Mouse (Mus musculus) MEL (cell line): ENCODE measurements around the gene Slc36a4. TPM values are rescaled to one million over a fixed set of nuclear protein-coding genes. Genes with fewer than 3 reads are reported as not detected.

Experiments
- DNase-seq: peaks from one replicate; pipeline ENCODE4 v3.0.0; 2011; ENCODE audit warnings: low read depth, low spot score
- H3K27ac ChIP-seq: 2 replicates; pipeline ENCODE4 v1.5.1; 2012; ENCODE audit warnings: low read depth, mild to moderate bottlenecking, control low read depth, low read length, moderate library complexity; ENCODE audit not compliant: control insufficient read depth
- H3K27me3 ChIP-seq, 2 experiments: fragments of 150-350 bp in 1 of 2; sonication (generic) in 1 of 2; 2 replicates each; pipeline ENCODE4 v1.6.1; 2012; ENCODE audit warnings: low read length in 2 of 2, mild to moderate bottlenecking in 2 of 2, improper control_type of control experiment in 1 of 2, moderate library complexity in 1 of 2; ENCODE audit not compliant: insufficient read depth in 2 of 2, control insufficient read depth in 1 of 2
- H3K36me3 ChIP-seq, 2 experiments: 2 replicates each; pipeline ENCODE4 v1.6.1; 2012 to 2014; ENCODE audit warnings: low read length in 2 of 2, improper control_type of control experiment in 1 of 2, inconsistent platforms in 1 of 2, mild to moderate bottlenecking in 1 of 2; ENCODE audit not compliant: insufficient read depth in 2 of 2, control insufficient read depth in 1 of 2
- H3K4me1 ChIP-seq, 2 experiments: fragments of 150-350 bp in 1 of 2; sonication (generic) in 1 of 2; 2 replicates each; pipeline ENCODE4 v1.6.1; 2012; ENCODE audit warnings: low read length in 2 of 2, improper control_type of control experiment in 1 of 2, mild to moderate bottlenecking in 1 of 2; ENCODE audit not compliant: insufficient read depth in 2 of 2, control insufficient read depth in 1 of 2
- H3K4me3 ChIP-seq, 2 experiments: fragments of 150-350 bp in 1 of 2; sonication (generic) in 1 of 2; 2 replicates each; pipeline ENCODE4 v1.5.1; 2012; ENCODE audit warnings: low read depth in 2 of 2, low read length in 2 of 2, mild to moderate bottlenecking in 2 of 2, moderate library complexity in 2 of 2, control low read depth in 1 of 2, improper control_type of control experiment in 1 of 2; ENCODE audit not compliant: control insufficient read depth in 1 of 2, insufficient read depth in 1 of 2
- H3K79me2 ChIP-seq: 2 replicates; pipeline ENCODE4 v1.6.1; 2012; ENCODE audit warnings: mild to moderate bottlenecking, low read length, moderate library complexity; ENCODE audit not compliant: control insufficient read depth, poor library complexity, insufficient read depth
- H3K9ac ChIP-seq: 2 replicates; pipeline ENCODE4 v1.6.1; 2012; ENCODE audit warnings: low read depth, mild to moderate bottlenecking, control low read depth, low read length, moderate library complexity; ENCODE audit not compliant: control insufficient read depth, poor library complexity, severe bottlenecking
- H3K9me3 ChIP-seq: fragments of 150-350 bp; sonication (generic); replicated peaks from 2 replicates; pipeline ENCODE4 v1.6.1; 2012; ENCODE audit warnings: mild to moderate bottlenecking, low read length, improper control_type of control experiment, moderate library complexity; ENCODE audit not compliant: insufficient read depth
- CHD2 ChIP-seq: IDR thresholded peaks from 2 replicates; pipeline ENCODE4 v1.6.1; 2011; ENCODE audit warnings: low read length, improper control_type of control experiment
- EP300 ChIP-seq, 2 experiments: IDR thresholded peaks; 2 replicates each; pipeline ENCODE4 v1.6.1; 2011; ENCODE audit warnings: improper control_type of control experiment in 2 of 2, low read length in 2 of 2, low read depth in 1 of 2, mild to moderate bottlenecking in 1 of 2
- ETS1 ChIP-seq: IDR thresholded peaks from 2 replicates; pipeline ENCODE4 v1.6.1; 2012; ENCODE audit warnings: low read depth, mild to moderate bottlenecking, inconsistent platforms, low read length, improper control_type of control experiment, moderate library complexity
- GABPA ChIP-seq: IDR thresholded peaks from 2 replicates; pipeline ENCODE4 v1.6.1; 2012; ENCODE audit warnings: low read depth, mild to moderate bottlenecking, inconsistent platforms, low read length, improper control_type of control experiment, moderate library complexity
- GATA1 ChIP-seq: IDR thresholded peaks from 2 replicates; pipeline ENCODE4 v1.6.1; 2011; ENCODE audit warnings: low read depth, low read length, improper control_type of control experiment
- HCFC1 ChIP-seq: IDR thresholded peaks from 2 replicates; pipeline ENCODE4 v1.6.1; 2012; ENCODE audit warnings: low read depth, mild to moderate bottlenecking, inconsistent platforms, low read length, improper control_type of control experiment, moderate library complexity
- JUND ChIP-seq: IDR thresholded peaks from 2 replicates; pipeline ENCODE4 v1.6.1; 2011; ENCODE audit warnings: low read depth, mild to moderate bottlenecking, improper control_type of control experiment, low read length
- KAT2A ChIP-seq: conservative IDR thresholded peaks from 2 replicates; pipeline ENCODE4 v1.6.1; 2012; ENCODE audit warnings: low read depth, low read length, improper control_type of control experiment, inconsistent platforms
- MAX ChIP-seq: IDR thresholded peaks from 2 replicates; pipeline ENCODE4 v1.6.1; 2011; ENCODE audit warnings: low read length, improper control_type of control experiment
- MEF2A ChIP-seq: IDR thresholded peaks from 2 replicates; pipeline ENCODE4 v1.6.1; 2014; ENCODE audit warnings: low read depth, mild to moderate bottlenecking, inconsistent platforms, low read length, improper control_type of control experiment; ENCODE audit not compliant: poor library complexity, insufficient replicate concordance, severe bottlenecking; ENCODE audit errors: extremely low read depth
- MXI1 ChIP-seq: IDR thresholded peaks from 2 replicates; pipeline ENCODE4 v1.6.1; 2011; ENCODE audit warnings: mild to moderate bottlenecking, low read depth, low read length, improper control_type of control experiment
- NRF1 ChIP-seq: IDR thresholded peaks from 2 replicates; pipeline ENCODE4 v1.6.1; 2014; ENCODE audit warnings: low read depth, mild to moderate bottlenecking, inconsistent platforms, low read length, improper control_type of control experiment, moderate library complexity; ENCODE audit not compliant: poor library complexity, insufficient read depth, severe bottlenecking
- POLR2A ChIP-seq, 2 experiments: IDR thresholded peaks; 2 replicates each; pipeline ENCODE4 v1.6.1; 2011 to 2012; ENCODE audit warnings: low read length in 2 of 2, mild to moderate bottlenecking in 2 of 2, control low read depth in 1 of 2, improper control_type of control experiment in 1 of 2, low read depth in 1 of 2, moderate library complexity in 1 of 2; ENCODE audit not compliant: control insufficient read depth in 1 of 2, insufficient read depth in 1 of 2, poor library complexity in 1 of 2
- POLR2AphosphoS2 ChIP-seq: IDR thresholded peaks from 2 replicates; pipeline ENCODE4 v1.6.1; 2011; ENCODE audit warnings: low read length, improper control_type of control experiment
- POLR2AphosphoS5 ChIP-seq: IDR thresholded peaks from 2 replicates; pipeline ENCODE4 v1.6.1; 2012; ENCODE audit warnings: low read depth, borderline replicate concordance, mild to moderate bottlenecking, inconsistent platforms, low read length, moderate library complexity, mixed read lengths
- RCOR1 ChIP-seq: IDR thresholded peaks from 2 replicates; pipeline ENCODE4 v1.6.1; 2012; ENCODE audit warnings: low read depth, mild to moderate bottlenecking, inconsistent platforms, low read length, improper control_type of control experiment
- SIN3A ChIP-seq: IDR thresholded peaks from 2 replicates; pipeline ENCODE4 v1.6.1; 2012; ENCODE audit warnings: low read length, improper control_type of control experiment, inconsistent platforms
- TAL1 ChIP-seq: IDR thresholded peaks from 2 replicates; pipeline ENCODE4 v1.6.1; 2012; ENCODE audit warnings: mild to moderate bottlenecking, inconsistent platforms, low read length, moderate library complexity, mixed read lengths
- TCF12 ChIP-seq: IDR thresholded peaks from 2 replicates; pipeline ENCODE4 v1.6.1; 2014; ENCODE audit warnings: low read depth, mild to moderate bottlenecking, inconsistent platforms, low read length, improper control_type of control experiment, moderate library complexity
- UBTF ChIP-seq: IDR thresholded peaks from 2 replicates; pipeline ENCODE4 v1.6.1; 2012; ENCODE audit warnings: low read depth, mild to moderate bottlenecking, inconsistent platforms, low read length, improper control_type of control experiment, moderate library complexity, borderline replicate concordance; ENCODE audit not compliant: insufficient read depth
- USF1 ChIP-seq: IDR thresholded peaks from 2 replicates; pipeline ENCODE4 v1.6.1; 2014; ENCODE audit warnings: low read depth, mild to moderate bottlenecking, inconsistent platforms, low read length, improper control_type of control experiment, moderate library complexity
- USF2 ChIP-seq, 2 experiments: IDR thresholded peaks; 2 replicates each; pipeline ENCODE4 v1.6.1; 2011 to 2012; ENCODE audit warnings: improper control_type of control experiment in 2 of 2, low read length in 2 of 2, borderline replicate concordance in 1 of 2, inconsistent platforms in 1 of 2, low read depth in 1 of 2, mild to moderate bottlenecking in 1 of 2; ENCODE audit not compliant: insufficient read depth in 1 of 2
- ZC3H11A ChIP-seq: IDR thresholded peaks from 2 replicates; pipeline ENCODE4 v1.6.1; 2012; ENCODE audit warnings: low read depth, mild to moderate bottlenecking, inconsistent platforms, low read length, improper control_type of control experiment
- polyA plus RNA-seq, 2 experiments: library from polyadenylated mRNA; stranded (reverse) in 1 of 2; unstranded in 1 of 2; fragments of >175 nt in 1 of 2; fragments of >200 nt in 1 of 2; gene quantifications; 2 replicates each; pipeline versions ENCODE4 v1.2.1 to v1.2.4; 2012; ENCODE audit warnings: low replicate concordance in 2 of 2, low read depth in 1 of 2; ENCODE audit not compliant: insufficient read length in 2 of 2, insufficient read depth in 1 of 2, missing spikeins in 1 of 2
- total RNA-seq: library from RNA; depleted of rRNA; stranded (reverse); fragments of 300-350 nt; gene quantifications from 2 replicates; pipeline ENCODE4 v1.2.3, GENCODE M21; 2012

Gene Slc36a4
- total and polyA plus RNA-seq, 3 experiments, result not detected

DNA sequence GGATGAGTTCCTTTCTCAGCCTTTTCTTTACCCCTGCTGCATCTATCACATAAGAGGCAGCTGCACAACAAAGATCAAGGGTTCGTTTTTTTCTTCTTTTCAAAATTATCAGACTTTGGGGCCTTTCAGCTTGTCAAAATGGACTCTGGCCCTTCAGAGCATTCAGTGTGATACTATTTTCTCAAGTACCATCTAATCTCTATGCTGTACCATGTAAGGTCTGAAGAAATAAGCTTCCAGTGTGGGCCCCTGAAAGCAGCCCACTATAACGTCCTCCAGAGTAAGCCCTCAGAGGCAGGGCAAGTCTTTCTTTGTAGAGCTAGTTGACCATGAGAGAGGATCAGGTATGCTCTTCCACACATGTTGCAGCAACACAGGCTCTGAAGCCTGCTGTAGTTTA is 77.1 kb downstream of the Slc36a4 start:
- no peak for TF ChIP-seq SIN3A
- TF ChIP-seq ZC3H11A, result no peak
- no peak for TF ChIP-seq UBTF
- TF ChIP-seq MAX, result no peak
- TF ChIP-seq USF1, result no peak
- TF ChIP-seq NRF1, result no peak
- TF ChIP-seq MEF2A, result no peak
- TF ChIP-seq TCF12, result no peak
- no peak for TF ChIP-seq HCFC1
- no peak for TF ChIP-seq ETS1
- no peak for TF ChIP-seq POLR2AphosphoS2
- no peak for TF ChIP-seq JUND
- no peak for TF ChIP-seq POLR2AphosphoS5
- TF ChIP-seq GABPA, result no peak
- TF ChIP-seq KAT2A, result no peak
- no peak for TF ChIP-seq GATA1
- no peak for TF ChIP-seq RCOR1
- no peak for TF ChIP-seq POLR2A (IDR thresholded peaks at IDR 0.05; ENCODE audit: control insufficient read depth in 1 of 2, insufficient read depth in 1 of 2, low read depth in 1 of 2, low read length in 2 of 2, poor library complexity in 1 of 2)
- no peak for TF ChIP-seq CHD2
- TF ChIP-seq EP300 (IDR thresholded peaks at IDR 0.05; ENCODE audit: low read depth in 1 of 2, low read length in 2 of 2), result no peak
- Histone ChIP-seq H3K27ac (no peak overlapping the region), H3K9ac (no peak overlapping the region), H3K79me2 (no peaks in the 10 kb centered on the region), H3K27me3 (peaks cover 0 to 1% of the 10 kb centered on the region in 2 experiments; a peak in 1 of 4 replicates), H3K4me1 (no peaks in the 10 kb centered on the region), H3K36me3 (no peaks in the 10 kb centered on the region), H3K4me3 (no peak overlapping the region), H3K9me3 (no peaks in the 10 kb centered on the region)
- DNase-seq, result no peak

DNA sequence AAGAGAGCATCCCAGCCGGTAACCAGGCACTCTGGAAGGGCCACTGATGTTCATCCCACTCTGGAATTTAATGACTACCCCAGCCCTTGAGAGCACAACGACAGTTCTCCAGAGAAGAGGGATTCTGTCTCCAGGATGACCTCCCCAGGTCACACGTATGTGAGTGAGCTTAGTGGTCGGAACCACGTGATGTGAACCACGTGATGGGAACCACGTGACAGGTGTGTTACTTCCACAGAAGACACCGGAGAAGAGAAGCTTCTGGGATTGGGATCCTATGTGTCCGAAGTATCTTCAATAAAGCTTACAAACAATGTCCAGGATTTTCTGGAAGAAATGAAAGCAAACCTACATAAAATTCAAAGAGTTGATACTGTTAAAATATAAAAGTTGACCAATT is 82.5 kb downstream of the Slc36a4 start:
- DNase-seq, result no peak
- Histone ChIP-seq H3K9me3 (no peaks in the 10 kb centered on the region), H3K4me1 (no peaks in the 10 kb centered on the region), H3K79me2 (no peaks in the 10 kb centered on the region), H3K27ac (no peak overlapping the region), H3K36me3 (no peaks in the 10 kb centered on the region), H3K27me3 (no peaks in the 10 kb centered on the region), H3K9ac (no peak overlapping the region), H3K4me3 (no peak overlapping the region)
- TF ChIP-seq MAX, result peak; percentile 59; the same call in 1 of the 2 replicates
- 0 out of 4 replicates have a peak, but pooled peaks of 1 of the 2 experiments have one; percentile 56 for TF ChIP-seq USF2 (IDR thresholded peaks at IDR 0.05; ENCODE audit: borderline replicate concordance in 1 of 2, insufficient read depth in 1 of 2, low read depth in 1 of 2, low read length in 2 of 2)
- TF ChIP-seq EP300 (IDR thresholded peaks at IDR 0.05; ENCODE audit: low read depth in 1 of 2, low read length in 2 of 2), result no peak
- TF ChIP-seq MXI1, result no peak
- peak; percentile 74 for TF ChIP-seq USF1
- TF ChIP-seq TAL1, result no peak
- TF ChIP-seq GABPA, result no peak
- no peak for TF ChIP-seq KAT2A
- TF ChIP-seq HCFC1, result no peak
